Mouse (Mus musculus) heart, embryonic 16.5 days (tissue): ENCODE measurements around the gene Fam50b. TPM values are rescaled to one million over a fixed set of nuclear protein-coding genes. Genes with fewer than 3 reads are reported as not detected.

Experiments
- ATAC-seq: fragments of 200-750 bp; cut with Nextera tagmentation; replicated peaks from 2 replicates; pipeline ENCODE4 v1.8.0; 2017; ENCODE audit warnings: moderate number of reproducible peaks; ENCODE audit not compliant: insufficient read depth, low FRiP score; ENCODE audit errors: extremely low read depth
- H3K27ac ChIP-seq: fragments of 300-500 bp; sonication (generic); 2 replicates; pipeline ENCODE4 v1.5.1; 2014; ENCODE audit warnings: mild to moderate bottlenecking, low read length, control low read depth, moderate library complexity
- H3K27me3 ChIP-seq: fragments of 300-500 bp; sonication (generic); 2 replicates; pipeline ENCODE4 v1.6.1; 2014; ENCODE audit warnings: low read length, mixed read lengths; ENCODE audit not compliant: control insufficient read depth, insufficient read depth
- H3K36me3 ChIP-seq: fragments of 300-500 bp; sonication (generic); 2 replicates; pipeline ENCODE4 v1.6.1; 2014; ENCODE audit not compliant: control insufficient read depth, insufficient read depth
- H3K4me1 ChIP-seq: fragments of 300-500 bp; sonication (generic); 2 replicates; pipeline ENCODE4 v1.6.1; 2014; ENCODE audit warnings: low read length, mixed read lengths; ENCODE audit not compliant: control insufficient read depth, insufficient read depth
- H3K4me2 ChIP-seq: fragments of 300-500 bp; sonication (generic); 2 replicates; pipeline ENCODE4 v1.6.1; 2014; ENCODE audit warnings: low read depth, mild to moderate bottlenecking, control low read depth, low read length
- H3K4me3 ChIP-seq: fragments of 300-500 bp; sonication (generic); 2 replicates; pipeline ENCODE4 v1.5.1; 2014; ENCODE audit warnings: mild to moderate bottlenecking, control low read depth, low read length
- H3K9ac ChIP-seq: fragments of 300-500 bp; sonication (generic); 2 replicates; pipeline ENCODE4 v1.6.1; 2014; ENCODE audit warnings: low read length, control low read depth
- H3K9me3 ChIP-seq: fragments of 300-500 bp; sonication (generic); replicated peaks from 2 replicates; pipeline ENCODE4 v1.6.1; 2016; ENCODE audit warnings: low read length; ENCODE audit not compliant: control insufficient read depth
- WGBS: fragments of 180-500 bp; shearing (Covaris S2); extraction: QIAGEN DNeasy Blood & Tissue Kit; methylation state at CpG from one replicate; pipeline ENCODE4 v1.1.7; 2014; 5-methylcytosine and 5-hydroxymethylcytosine counted together
- polyA plus RNA-seq: library from polyadenylated mRNA; unstranded; fragments of >200 nt; fragmentation: Nextera tagmentation; extraction: Ambion mirVana; gene quantifications from 2 replicates; pipeline ENCODE4 v1.2.1, GENCODE M21; 2015

Fam50b gene
- polyA plus RNA-seq, result not detected in 2 replicates

DNA sequence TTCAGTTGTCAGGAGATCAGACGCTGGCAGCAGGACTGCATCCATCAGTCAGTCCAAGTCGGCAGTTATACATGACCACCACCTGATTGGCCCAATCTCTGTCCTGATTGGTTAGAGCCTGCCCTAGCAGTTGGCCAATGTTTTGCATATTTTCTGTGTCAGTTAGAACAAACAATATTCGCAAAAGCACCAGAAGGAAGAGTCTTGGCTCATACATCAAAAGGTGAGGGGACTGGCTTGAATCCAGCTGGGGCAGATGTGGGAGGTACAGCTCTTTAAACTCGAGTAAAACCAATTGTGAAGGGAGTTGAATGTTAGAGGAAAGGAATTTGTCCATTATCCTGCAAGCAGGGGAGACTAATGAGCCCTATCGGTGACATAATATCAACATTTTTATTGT lies at the start of gene Fam50b:
TSS of gene Fam50b (plus strand) at position 165 of the 400 bp plus-strand sequence.
- H3K9ac ChIP-seq, result no peak within 1 kb of the TSS
- H3K27me3 ChIP-seq, result no peaks in the 10 kb centered on the region
- H3K4me2 ChIP-seq, result no peak within 1 kb of the TSS
- ATAC-seq, result 0 out of 2 replicates have a peak, but pooled peaks have one; percentile 38
- peaks cover 8% of the 10 kb centered on the region for H3K4me1 ChIP-seq
- H3K4me3 ChIP-seq, result no peak within 1 kb of the TSS
- no peak within 1 kb of the TSS for H3K27ac ChIP-seq
- 41% methylated on average over 5 of the region's 5 CpGs for WGBS
- H3K36me3 ChIP-seq, result no peaks in the 10 kb centered on the region
- H3K9me3 ChIP-seq, result no peaks in the 10 kb centered on the region

DNA sequence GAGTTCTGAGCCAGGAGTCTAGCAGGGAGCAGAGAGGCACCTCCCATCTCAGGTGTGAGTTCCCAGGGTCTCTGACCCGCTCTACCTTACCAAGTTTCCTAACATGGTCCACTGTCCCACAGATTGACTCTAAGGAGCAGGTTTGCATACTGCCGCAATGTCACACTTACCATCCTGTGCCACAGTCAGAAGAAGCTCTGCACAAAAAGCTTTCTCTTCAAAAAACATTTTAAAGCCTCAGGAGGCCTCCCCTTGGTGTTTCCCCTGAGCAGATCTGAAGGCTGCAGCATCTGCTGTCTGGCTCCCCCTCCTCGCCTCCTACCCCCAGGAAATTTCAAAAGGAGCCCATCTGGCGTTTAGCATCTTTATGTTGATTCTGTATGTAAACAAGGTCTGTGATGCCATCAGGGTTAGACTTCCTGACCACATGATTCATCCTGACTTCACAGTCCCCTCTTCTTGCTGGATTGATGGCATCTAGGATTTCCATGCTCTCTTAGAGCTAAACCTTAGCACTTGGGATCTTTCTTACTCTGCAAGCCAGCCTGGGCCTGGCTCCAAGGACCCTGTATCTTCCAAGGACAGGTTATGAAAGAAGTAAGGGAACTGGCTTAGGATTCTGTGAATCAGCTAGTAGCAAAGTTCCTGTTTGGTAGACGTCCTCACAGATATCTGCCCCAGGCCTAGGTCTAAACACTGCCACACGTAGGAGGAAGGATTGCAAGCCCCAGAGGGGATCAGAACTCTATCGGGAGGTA lies 49.5 kb upstream of the Fam50b start:
- Histone ChIP-seq H3K4me1 (peaks cover 12% of the 10 kb centered on the region), H3K27me3 (no peaks in the 10 kb centered on the region), H3K9me3 (no peaks in the 10 kb centered on the region), H3K9ac (no peak overlapping the region), H3K4me2 (no peak overlapping the region), H3K27ac (no peak overlapping the region), H3K4me3 (no peak overlapping the region), H3K36me3 (no peaks in the 10 kb centered on the region)
- no peak for ATAC-seq
- 74% methylated on average over 7 of the region's 7 CpGs for WGBS

- no peaks in the 10 kb centered on the region for H3K9me3 ChIP-seq
- H3K4me3 ChIP-seq, result no peak overlapping the region
- 0 out of 2 replicates have a peak, but pooled peaks cover 2% of the 10 kb centered on the region for H3K4me1 ChIP-seq
- H3K36me3 ChIP-seq, result no peaks in the 10 kb centered on the region
- H3K9ac ChIP-seq, result no peak overlapping the region
- H3K27ac ChIP-seq, result no peak overlapping the region
- H3K4me2 ChIP-seq, result no peak overlapping the region
- 59% methylated on average over 1 of the region's 1 CpGs for WGBS
- ATAC-seq, result no peak
- no peaks in the 10 kb centered on the region for H3K27me3 ChIP-seq
Measured at GRCm38 (mm10) chr13:34691049-34691448, 43.6 kb upstream of the Fam50b start.

GRCm38 (mm10) chr13:34693111-34693510 lies 41.5 kb upstream of the Fam50b start:
- Histone ChIP-seq H3K36me3 (no peaks in the 10 kb centered on the region), H3K4me2 (no peak overlapping the region), H3K4me1 (no peaks in the 10 kb centered on the region; the same call in 1 of the 2 replicates), H3K27ac (no peak overlapping the region), H3K9ac (no peak overlapping the region), H3K9me3 (no peaks in the 10 kb centered on the region), H3K27me3 (no peaks in the 10 kb centered on the region), H3K4me3 (no peak overlapping the region)
- ATAC-seq, result no peak
- WGBS, result 66% methylated on average over 6 of the region's 6 CpGs

DNA sequence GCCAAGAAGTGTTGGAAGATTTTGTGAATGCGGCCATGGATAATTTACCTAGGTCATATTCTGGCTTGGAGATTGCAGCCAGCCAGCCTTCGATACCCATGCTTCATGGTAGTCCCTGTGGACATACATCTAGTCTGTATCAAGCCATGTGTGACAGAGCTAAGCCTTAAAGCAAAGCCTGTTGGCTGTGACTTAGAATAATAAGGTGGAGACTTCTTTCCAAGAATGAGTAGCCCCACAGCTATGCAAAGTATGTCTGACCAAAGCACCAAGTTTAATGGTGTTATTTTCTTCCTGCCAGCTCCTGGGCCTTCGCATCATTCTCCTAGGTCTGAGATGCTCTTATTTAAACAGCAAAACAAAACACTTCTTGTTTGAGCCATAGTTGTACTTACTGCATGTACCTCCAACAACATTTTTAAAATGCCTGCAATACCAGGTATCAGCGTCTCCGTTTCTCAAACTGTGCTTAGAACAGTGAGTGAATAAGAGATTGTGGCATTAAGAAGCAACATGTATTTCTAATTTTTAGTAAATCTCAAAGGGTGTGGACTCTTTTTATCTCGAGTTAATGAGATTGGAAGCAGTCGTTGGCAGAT lies 37.8 kb upstream of the Fam50b start:
- no peak overlapping the region for H3K4me3 ChIP-seq

GRCm38 (mm10) chr13:34700091-34700490 lies 34.6 kb upstream of the Fam50b start:
- 65% methylated on average over 2 of the region's 2 CpGs for WGBS
- Histone ChIP-seq H3K9me3 (no peaks in the 10 kb centered on the region), H3K4me1 (no peaks in the 10 kb centered on the region; the same call in 1 of the 2 replicates), H3K4me2 (no peak overlapping the region), H3K9ac (no peak overlapping the region), H3K4me3 (no peak overlapping the region), H3K27ac (no peak overlapping the region), H3K27me3 (no peaks in the 10 kb centered on the region), H3K36me3 (no peaks in the 10 kb centered on the region)
- no peak for ATAC-seq

More for the DNA sequence above, 37.8 kb upstream of the Fam50b start:
- WGBS, result 66% methylated on average over 7 of the region's 7 CpGs
- no peak overlapping the region for H3K9ac ChIP-seq
- H3K27me3 ChIP-seq, result no peaks in the 10 kb centered on the region
- H3K4me2 ChIP-seq, result no peak overlapping the region
- H3K27ac ChIP-seq, result no peak overlapping the region
- no peaks in the 10 kb centered on the region for H3K9me3 ChIP-seq
- H3K36me3 ChIP-seq, result no peaks in the 10 kb centered on the region
- no peak for ATAC-seq
- H3K4me1 ChIP-seq, result no peaks in the 10 kb centered on the region; the same call in 1 of the 2 replicates

DNA sequence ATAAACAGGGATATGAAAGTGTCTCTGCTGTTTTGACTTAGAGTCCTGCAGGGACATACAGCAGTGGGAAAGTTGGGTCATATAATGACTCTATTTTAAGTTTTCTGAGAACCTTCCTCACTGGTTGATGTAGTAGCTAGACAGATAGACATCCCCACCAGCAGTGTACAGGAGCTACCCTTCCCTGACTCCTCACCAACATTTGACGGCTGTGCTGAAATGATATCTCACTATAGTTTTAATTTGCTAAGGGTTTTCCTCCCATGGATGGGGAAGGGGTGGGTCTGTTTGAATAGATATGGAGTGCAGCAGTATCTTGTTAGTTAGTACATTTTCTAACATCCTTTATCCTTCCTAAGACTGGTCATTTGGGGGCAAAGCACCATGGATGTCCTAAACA lies 34.0 kb upstream of the Fam50b start:
- Histone ChIP-seq H3K36me3 (no peaks in the 10 kb centered on the region), H3K27me3 (no peaks in the 10 kb centered on the region), H3K4me3 (no peak overlapping the region), H3K4me2 (no peak overlapping the region), H3K9ac (no peak overlapping the region), H3K9me3 (no peaks in the 10 kb centered on the region), H3K4me1 (no peaks in the 10 kb centered on the region; the same call in 1 of the 2 replicates), H3K27ac (no peak overlapping the region)
- ATAC-seq, result no peak
- 48% methylated on average over 1 of the region's 1 CpGs for WGBS

GRCm38 (mm10) chr13:34703301-34703700 lies 31.3 kb upstream of the Fam50b start:
- Histone ChIP-seq H3K4me1 (no peaks in the 10 kb centered on the region), H3K36me3 (no peaks in the 10 kb centered on the region), H3K4me3 (no peak overlapping the region), H3K27me3 (no peaks in the 10 kb centered on the region), H3K4me2 (no peak overlapping the region), H3K9ac (no peak overlapping the region), H3K27ac (no peak overlapping the region), H3K9me3 (no peaks in the 10 kb centered on the region)
- ATAC-seq, result no peak
- 41% methylated on average over 2 of the region's 2 CpGs for WGBS

- Histone ChIP-seq H3K4me1 (no peaks in the 10 kb centered on the region), H3K36me3 (no peaks in the 10 kb centered on the region), H3K9me3 (no peaks in the 10 kb centered on the region), H3K27me3 (no peaks in the 10 kb centered on the region), H3K9ac (no peak overlapping the region), H3K4me2 (no peak overlapping the region), H3K27ac (no peak overlapping the region), H3K4me3 (no peak overlapping the region)
- ATAC-seq, result no peak
- WGBS, result 76% methylated on average over 1 of the region's 1 CpGs
Measured at GRCm38 (mm10) chr13:34703795-34704194, 30.9 kb upstream of the Fam50b start.
